Mouse (Mus musculus) C2C12 (cell line): Measurements from ENCODE around the gene Spsb4.

Source experiments
- CEBPB ChIP-seq: IDR thresholded peaks from one replicate; pipeline ENCODE4 v1.6.1; 2011; ENCODE audit warnings: low read depth, mild to moderate bottlenecking, control low read depth, moderate library complexity
- CTCF ChIP-seq: IDR thresholded peaks from one replicate; pipeline ENCODE4 v1.5.1; 2011; ENCODE audit not compliant: control insufficient read depth, insufficient read depth, insufficient read length
- FOSL1 ChIP-seq: IDR thresholded peaks from one replicate; pipeline ENCODE4 v1.8.0; 2011; ENCODE audit warnings: mild to moderate bottlenecking, low read length; ENCODE audit not compliant: poor library complexity, insufficient read depth, severe bottlenecking
- MAX ChIP-seq: IDR thresholded peaks from one replicate; pipeline ENCODE4 v1.6.1; 2011; ENCODE audit warnings: mild to moderate bottlenecking, control low read depth
- MYOD1 ChIP-seq: IDR thresholded peaks from one replicate; pipeline ENCODE4 v1.6.1; 2011; ENCODE audit warnings: low read depth; ENCODE audit not compliant: control insufficient read depth, insufficient read length
- MYOG ChIP-seq: IDR thresholded peaks from one replicate; pipeline ENCODE4 v1.6.1; 2011; ENCODE audit not compliant: control insufficient read depth, insufficient read length; ENCODE audit errors: extremely low read depth
- USF1 ChIP-seq: IDR thresholded peaks from one replicate; pipeline ENCODE4 v1.6.1; 2011; ENCODE audit warnings: low read depth, mild to moderate bottlenecking, control low read depth, moderate library complexity

GRCm38 (mm10) chr9:97027361-97027760 is 8.7 kb upstream of the Spsb4 start:
- TF ChIP-seq CTCF, result no peak
- no peak for TF ChIP-seq MYOD1
- no peak for TF ChIP-seq USF1
- no peak for TF ChIP-seq CEBPB
- no peak for TF ChIP-seq FOSL1
- TF ChIP-seq MYOG, result no peak
- no peak for TF ChIP-seq MAX
